Mouse (Mus musculus) CH12.LX (cell line): ENCODE measurements around the gene Lamp1.

Experiments
- E2F4 ChIP-seq: IDR thresholded peaks from 2 replicates; pipeline ENCODE4 v1.6.1; 2011; ENCODE audit warnings: low read depth, low read length, improper control_type of control experiment; ENCODE audit not compliant: insufficient replicate concordance
- RAD21 ChIP-seq: IDR thresholded peaks from 2 replicates; pipeline ENCODE4 v1.6.1; 2011; ENCODE audit warnings: low read depth, mild to moderate bottlenecking, low read length, improper control_type of control experiment, moderate library complexity

DNA sequence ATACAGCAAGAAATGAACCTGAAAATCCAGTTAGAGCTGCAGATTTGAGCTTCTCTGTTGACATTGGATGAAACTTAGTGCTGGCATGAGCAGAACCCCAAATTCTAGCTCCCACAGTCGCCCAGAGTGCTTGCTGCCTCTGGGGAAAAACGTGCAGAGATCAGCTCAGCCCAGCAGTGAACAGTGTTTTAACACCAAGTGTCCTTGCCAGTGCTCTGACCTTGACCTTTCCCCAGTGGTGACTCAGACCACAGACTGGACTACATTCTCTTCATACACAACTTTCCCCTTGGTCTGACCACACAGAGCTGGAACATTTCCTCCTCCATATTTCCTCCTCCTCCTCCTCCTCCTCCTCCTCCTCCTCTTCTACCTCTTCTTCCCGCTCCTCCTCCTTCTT, 43.1 kb downstream of the Lamp1 start:
- TF ChIP-seq E2F4 (no peak), RAD21 (no peak)
